Mouse (Mus musculus) lung, postnatal 14 days (tissue): ENCODE results near the gene Epsti1.

Experiments used
- DNase-seq: peaks from one replicate; pipeline ENCODE4 v3.0.0; 2021

Gene Epsti1

DNA sequence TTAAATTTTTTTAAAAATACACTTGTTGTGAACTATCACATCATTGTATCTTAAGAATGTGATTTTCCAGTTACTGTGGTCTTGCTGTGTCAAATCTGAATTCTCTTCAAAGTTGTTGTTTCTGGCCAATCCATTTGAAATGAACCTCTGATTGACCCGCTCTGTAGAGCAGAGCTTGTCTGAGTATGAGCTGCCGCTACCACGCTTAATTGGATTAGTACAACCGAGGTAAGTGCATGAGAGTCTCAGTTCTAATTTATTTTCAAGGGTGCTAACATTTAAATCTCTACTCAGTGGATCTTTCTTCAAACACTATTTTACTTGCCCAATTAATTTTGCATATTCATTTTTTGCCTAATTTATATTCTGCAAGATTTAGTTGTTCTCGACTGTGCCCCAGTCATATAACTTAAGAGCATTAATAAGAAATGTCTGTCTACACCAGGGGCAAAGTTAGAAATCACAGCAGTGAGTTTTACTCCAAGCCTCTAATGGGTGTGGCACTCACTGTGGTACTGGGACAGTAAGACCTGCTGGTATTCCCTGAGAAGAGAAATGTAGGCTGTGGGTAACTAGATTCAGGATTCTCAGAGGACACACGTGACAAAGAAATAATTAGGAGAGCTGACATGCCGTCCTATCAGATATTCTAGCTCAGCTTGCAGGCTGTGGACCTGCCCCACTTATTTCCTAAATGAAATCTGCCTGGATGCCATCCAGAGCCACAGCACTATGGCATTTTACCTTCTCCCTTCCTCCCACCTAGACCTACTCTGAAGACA lies 111.7 kb downstream of the Epsti1 start:
- no peak for DNase-seq

DNA sequence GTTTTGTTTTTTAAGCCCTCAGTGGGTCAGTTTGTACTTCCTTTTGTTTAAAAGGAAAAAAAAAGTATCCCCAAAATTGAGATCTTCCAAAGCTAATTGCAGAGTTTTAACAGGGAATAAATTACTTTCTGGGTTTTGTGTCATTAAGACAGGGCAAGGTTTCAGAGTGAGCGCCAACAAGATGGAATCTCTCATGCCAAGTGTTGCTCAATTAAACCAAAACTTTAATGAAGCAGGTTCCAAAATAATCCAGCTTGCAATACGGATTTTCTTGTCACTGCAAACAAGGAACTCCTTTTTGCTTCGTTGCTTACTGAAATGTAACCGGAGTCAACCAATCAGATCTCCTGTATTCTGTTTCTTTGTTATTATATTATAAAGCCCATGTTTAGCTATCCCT lies 112.4 kb downstream of the Epsti1 start:
- DNase-seq = no peak

- no peak for DNase-seq
These were observed 115.9 kb downstream of the Epsti1 start for GRCm38 (mm10) chr14:78019935-78020334.

DNA sequence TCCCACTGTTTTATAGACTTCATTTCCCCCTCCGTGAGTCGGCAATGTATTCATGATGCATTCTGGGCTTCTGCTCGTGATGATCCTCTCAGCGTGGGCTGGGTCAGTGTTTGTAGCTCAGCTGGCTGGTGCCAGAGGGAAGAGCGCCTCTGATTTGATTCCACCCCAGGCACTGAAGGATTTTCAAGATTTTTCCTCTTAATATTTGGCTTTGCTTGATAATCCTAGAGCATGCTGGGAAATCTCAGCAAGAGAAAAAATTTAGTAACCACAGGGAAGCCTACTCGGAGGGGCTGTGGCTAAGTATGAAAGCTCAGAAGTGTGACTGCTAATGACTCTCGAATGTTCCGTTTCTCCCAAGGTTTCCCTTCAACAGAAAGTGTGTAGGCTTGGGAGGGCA lies 134.8 kb downstream of the Epsti1 start:
- no peak for DNase-seq

GRCm38 (mm10) chr14:78040643-78041042 lies 136.6 kb downstream of the Epsti1 start:
- DNase-seq = no peak

DNA sequence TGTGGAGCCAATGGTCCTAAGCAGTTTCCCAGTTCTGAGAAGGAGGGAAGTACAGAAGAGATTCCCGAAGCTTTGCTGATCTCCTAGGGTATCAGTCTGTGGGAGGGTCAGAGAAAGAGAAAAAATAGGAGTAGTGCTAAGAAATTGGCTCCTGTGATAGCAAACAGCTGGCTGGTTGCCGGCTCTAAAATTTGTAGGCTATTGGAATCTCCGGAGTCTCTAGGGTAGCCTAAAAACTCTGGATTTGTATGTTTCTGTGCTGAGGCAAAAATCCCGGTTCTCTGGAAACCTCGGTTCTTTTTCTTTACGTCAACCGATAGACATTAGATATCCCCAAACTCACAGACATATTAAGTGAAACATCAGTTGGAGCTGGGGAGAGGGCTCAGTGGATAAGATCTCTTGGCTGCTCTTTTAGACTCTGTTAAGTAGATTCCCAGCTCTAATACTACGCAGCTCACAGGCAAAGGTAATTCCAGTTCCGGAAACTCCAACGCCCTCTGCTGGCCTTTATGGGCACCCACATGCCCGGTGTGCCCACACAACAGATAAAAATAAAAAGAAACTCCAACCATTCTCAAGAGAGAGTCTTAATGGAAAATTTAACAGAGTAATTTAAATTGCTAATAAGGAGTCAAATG lies 138.0 kb downstream of the Epsti1 start:
- no peak for DNase-seq

- DNase-seq = no peak
These were observed 139.0 kb downstream of the Epsti1 start for GRCm38 (mm10) chr14:78043079-78043478.

DNA sequence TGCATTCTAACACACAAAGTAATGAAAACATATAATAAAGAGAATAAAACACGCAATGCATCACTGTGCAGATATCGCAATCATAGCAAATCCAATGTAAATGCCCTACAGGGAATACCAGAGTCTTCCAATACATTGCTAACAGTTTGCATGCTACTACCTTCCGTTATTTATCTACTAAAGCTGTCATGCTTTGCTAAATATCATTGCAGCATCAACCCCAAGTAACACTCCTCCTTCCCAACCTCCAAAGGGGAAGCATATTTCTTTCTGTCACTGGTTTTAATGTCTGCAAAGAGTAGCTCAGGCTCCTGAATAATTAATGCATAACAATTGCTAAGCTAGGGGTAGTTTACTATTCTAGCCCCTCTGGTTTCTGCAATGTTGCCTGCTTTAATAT lies 144.2 kb downstream of the Epsti1 start:
- no peak for DNase-seq

DNA sequence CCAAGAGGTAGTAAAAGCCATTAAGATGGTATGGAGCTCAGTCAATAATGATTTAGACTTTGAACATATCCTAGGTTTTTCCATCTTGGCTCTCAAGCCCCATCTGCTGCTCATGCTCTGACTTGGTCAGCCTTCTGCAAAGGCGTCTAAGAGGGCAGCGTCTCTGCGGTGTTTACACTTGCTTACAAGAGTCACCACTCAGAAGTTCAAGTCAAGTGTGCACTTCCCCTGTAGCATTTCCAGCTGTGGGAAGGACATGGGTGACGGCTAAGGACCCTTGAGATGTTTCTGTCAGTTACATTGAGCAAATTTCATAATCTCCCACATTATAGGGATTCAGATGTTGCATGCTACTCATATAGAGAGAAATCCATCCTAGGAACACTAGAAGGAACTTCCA lies 144.6 kb downstream of the Epsti1 start:
- DNase-seq = no peak
